Mouse (Mus musculus): ENCODE measurements around the gene Casc3.
A peak's percentile ranks its signal among the peaks of the same experiment; 100 is the strongest.

Gene Casc3

DNA sequence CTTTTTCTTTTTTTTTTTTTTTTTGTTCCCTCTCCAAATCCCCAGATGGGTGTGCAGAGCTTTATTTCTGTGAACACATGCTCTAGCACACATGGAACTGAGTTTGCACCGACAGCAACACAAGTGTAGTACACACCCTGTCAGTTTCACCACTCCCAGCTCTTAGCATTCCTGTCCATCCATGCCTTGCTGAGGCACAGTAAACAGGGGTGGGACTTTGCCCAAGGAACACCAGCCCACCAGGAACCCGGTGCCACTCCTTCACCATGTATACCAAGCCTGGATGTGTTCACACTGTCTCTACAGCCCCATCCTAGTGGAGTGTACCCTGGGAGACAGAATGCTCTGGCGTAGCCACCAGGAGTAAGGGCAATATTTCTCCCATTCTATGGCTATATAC, 31.0 kb downstream of the Casc3 start:
- DNase-seq (ENCODE audit: low read depth) = no peak

DNA sequence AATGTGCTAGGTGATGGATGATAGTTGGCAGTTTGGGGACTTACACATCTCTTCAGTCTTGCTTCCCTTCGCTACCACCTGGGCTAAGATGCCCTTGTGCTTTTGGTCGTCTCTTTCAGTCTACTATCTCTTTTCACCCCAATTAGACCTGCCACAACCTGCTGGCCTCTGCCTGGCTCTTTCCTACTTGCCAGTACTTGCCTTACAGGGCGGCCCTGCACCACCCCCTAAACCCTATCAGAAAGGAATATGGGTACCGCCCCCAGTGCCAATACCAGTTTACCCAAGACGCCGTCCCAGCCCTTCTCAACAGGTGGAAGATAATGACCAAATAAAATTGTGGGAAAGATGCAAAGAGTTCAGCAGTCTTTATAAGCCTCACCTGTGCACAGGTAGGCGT, 31.4 kb downstream of the Casc3 start:
- DNase-seq (ENCODE audit: low read depth) = no peak

DNA sequence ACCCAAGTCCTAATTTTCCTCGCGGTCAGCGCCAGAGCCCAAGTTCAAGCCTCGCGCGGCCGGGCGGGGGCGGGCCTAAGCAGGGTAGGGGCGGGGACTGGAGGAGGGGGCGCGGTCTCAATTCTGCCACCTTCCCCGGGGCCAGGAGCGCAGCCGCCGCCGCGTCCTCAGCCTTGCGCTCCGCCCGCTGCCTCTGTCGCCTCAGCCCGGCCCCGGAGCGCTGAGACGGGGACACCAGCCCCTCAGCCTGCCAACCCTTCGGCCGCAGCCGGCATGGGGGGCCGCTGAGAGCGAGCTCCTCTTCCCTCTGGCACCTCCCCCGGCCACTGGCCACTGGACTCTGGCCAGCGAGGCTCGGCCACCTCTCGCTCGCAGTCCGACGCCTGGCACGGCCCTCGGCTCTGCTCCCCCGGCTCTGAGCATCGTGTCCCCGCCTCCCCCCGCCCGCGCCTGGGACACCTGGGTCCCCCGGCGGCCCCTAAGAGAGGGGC, 32.0 kb downstream of the Casc3 start, which contains the start of gene Rapgefl1:
Rapgefl1 (plus strand) TSS at position 135 of the 491 bp plus-strand sequence.
- peak; percentile 72 for DNase-seq (ENCODE audit: low read depth)

DNA sequence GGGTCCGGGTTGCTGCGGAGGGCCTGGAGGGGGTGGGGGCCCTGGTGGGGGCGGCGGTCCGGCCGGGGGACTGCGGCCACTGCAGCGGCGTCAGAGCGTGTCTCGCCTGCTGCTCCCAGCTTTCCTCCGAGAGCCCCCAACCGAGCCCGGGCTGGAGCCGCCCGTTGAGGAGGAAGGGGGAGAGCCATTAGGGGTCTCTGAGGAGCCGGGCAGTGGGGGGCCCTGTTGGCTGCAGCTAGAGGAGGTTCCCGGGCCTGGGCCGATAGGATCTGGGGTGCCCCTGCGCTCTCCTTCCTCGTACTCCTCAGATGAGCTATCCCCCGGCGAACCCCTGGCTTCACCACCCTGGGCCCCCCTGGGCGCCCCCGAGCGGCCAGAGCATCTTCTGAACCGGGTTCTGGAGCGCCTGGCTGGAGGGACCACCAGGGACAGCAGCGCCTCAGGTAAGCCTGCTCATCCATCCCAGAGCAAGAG, 32.6 kb downstream of the Casc3 start:
- DNase-seq (ENCODE audit: low read depth) = no peak

DNA sequence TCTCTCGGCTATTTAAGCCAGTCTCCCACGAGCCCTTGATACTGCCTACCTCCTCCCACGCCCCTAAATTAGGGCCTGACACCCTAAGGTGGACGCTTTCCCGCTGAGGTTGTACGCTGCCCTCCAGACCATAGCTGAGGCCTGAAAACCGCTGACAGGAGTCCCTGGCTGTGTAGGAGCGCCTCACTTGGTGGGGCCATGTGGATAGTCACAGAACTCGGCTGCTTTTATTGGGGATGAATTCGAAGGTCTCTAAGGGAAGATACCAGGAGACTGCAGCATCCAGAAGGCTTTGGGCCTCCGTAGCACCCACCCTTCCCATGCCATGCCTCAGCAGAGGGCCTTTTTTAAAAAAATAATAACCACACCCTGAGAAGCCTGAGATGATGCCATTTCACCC, 33.2 kb downstream of the Casc3 start:
- no peak for DNase-seq (ENCODE audit: low read depth)

DNA sequence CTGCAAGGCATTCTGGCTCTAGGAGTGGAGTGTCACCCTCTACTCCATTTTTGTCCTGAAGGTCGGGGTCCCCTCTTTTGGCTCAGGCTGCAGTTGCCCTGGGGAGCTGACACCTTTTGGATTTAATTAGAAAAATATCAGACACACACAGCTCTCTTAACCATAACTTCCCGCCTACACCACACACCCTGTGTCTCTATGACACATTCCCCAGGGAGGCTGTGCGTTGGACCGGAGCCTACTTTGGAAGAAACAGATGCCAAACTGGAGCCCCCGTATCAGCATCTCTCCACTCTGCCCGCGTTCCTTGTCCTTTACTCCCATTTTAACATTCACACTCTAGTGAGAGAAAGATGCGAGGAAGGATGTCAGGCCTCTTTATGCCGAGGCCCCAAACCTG, 33.8 kb downstream of the Casc3 start:
- DNase-seq (ENCODE audit: low read depth) = no peak

DNA sequence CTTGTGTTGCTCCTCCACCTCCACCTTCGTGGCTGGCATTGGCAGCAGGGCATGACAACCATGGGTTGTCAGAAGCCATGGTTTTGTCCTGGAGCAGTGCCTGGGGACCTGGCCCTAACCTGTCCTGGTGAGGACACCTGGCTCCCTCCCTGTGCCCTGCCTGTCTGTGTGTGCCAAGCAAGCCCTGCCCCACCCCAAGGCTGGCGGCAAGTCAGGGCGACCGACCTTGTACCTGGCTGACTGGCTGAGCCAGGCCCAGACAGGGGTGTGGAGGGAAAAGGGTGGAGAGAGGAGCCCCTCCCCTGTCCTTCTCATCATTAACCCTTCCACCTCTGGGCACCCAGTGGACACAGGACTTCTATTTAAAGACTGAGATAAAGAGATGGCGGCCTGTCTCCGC, 34.7 kb downstream of the Casc3 start:
- no peak for DNase-seq (ENCODE audit: low read depth)

DNA sequence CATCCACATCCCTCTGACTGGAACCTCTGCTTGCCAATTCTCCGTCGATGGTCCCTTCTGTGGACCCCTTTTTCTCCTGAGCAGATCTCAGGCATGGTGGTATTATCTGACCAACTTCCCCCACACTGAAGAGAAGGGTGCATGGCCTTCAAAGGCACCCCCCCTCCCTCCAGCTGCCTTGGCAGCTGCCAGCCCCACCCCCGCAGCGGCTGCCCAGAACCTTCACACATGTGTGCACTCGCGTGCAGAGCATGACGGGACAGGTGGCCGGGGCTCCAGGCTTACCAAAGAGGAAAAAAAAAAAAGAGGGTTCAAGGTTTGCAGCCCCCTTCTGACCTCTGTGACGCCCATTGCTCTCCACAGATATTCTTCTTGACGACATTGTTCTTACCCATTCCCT, 35.2 kb downstream of the Casc3 start:
- no peak for DNase-seq (ENCODE audit: low read depth)

DNA sequence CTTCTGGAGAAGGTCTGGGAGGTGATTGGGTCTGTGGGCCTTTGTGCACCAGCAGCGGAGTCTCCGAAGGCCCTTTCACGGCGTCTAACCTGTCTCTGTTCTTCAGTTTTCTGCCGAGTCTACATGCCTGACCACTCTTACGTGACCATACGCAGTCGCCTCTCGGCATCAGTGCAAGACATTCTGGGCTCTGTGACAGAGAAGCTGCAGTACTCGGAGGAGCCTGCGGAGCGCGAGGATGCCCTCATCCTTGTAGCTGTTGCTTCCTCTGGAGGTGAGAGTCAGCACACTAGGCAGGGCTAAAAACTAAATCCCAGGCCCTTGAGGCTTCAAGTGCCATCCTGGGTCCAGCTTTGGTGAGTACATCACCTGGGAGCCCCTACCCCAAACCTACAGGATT, 41.3 kb downstream of the Casc3 start:
- DNase-seq (ENCODE audit: low read depth) = no peak

DNA sequence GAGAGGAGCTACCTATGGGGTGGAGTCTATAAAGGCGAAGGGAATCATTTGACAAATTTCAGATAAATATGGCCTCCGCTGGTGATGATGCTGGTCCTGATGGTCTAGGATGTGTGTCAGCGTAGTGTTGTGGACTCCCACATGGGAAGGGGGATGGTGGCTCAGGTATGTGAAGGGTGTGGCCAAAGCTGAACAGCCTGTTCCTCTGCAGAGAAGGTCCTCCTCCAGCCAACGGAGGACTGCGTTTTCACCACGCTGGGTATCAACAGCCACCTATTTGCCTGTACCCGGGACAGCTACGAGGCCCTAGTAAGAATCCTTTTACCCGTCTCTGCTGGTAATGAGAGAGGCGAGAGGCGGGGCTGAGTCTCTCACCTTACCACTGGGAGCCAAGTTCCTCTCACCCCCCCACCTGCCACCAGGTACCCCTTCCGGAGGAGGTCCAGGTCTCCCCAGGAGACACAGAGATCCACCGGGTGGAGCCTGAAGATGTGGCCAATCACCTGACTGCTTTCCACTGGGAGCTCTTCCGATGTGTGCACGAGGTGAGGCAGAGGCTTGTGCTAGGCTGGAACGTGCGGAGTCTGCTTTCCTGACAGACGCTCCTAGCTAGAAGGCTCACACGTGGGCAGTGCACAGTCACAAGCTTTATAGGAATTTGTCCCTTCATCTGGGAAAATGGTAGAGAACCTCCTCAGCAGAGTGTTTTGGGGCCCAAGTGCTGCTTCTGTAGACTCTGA, 42.3 kb downstream of the Casc3 start:
- DNase-seq (ENCODE audit: low read depth) = no peak

DNA sequence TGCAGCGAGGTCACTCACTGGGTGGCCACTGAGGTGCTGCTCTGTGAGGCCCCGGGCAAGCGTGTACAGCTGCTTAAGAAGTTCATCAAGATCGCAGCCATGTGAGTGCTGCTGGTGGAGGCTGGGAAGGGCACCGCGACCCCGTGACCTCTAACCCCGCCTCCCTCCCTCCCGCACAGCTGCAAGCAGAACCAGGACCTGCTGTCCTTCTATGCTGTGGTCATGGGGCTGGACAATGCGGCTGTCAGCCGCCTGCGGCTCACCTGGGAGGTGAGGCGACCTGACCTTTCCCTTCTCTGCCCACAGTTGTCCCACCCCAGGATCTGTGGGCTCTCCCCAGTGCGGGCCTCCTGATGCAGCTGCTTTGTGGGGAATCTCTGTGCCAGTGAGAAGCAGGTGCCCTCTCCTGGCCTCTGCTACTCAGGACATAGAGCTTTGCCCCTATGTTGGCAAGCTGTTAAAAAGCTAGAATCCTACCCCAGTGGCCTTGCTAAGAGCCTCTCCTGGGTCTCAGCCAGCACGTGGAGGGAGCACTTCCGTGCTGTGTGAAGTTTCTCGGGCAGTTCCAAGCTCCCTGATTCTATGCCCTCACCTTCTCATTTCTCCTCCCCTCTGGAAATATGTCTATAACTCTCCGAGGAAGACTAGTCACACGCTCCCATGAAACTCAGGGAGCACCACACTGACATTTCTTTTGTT, 44.6 kb downstream of the Casc3 start:
- no peak for DNase-seq (ENCODE audit: low read depth)

DNA sequence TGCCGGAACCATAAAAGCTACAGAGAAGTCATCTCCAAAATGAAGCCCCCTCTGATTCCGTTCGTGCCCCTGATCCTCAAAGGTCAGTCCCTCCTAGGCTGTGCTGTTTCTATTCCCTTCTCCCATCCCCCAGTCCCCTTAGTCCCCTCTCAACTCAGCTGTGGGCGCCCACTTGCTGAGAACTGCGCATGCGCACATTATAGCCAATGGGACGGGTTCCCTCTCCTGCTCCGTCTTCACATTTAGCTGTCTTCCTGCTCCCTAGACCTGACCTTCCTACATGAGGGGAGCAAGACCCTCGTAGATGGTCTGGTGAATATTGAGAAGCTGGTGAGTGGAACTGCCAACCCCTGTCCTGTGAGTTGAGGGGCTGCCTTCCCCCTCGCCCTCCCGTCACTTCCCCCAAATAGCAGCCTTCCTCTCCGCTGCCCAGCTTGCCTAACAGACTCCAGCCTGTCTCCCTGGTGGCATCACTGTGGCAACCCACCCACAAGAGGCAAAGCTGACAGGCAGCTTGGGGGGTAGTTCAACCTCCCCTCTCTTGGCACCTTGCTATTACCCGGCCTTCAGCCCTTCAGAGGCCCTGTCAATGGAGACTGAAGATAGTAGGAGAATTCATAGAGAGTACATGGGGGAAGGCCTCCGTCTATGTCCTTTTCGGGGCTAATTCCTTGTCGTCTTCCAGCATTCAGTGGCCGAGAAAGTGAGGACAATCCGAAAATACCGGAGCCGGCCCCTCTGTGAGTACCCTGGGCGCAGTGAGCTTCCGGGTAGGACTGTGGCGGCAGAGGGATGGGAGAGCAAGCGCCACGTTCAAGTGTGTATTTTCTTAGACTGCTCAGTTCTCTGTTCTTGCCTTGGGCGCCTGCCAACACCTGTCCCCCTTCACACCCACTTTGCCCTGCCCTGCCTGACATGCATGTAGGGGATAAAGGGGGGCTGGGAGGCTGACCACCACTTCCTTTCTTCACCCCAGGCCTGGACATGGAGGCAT, 45.7 kb downstream of the Casc3 start:
- no peak for DNase-seq (ENCODE audit: low read depth)

DNA sequence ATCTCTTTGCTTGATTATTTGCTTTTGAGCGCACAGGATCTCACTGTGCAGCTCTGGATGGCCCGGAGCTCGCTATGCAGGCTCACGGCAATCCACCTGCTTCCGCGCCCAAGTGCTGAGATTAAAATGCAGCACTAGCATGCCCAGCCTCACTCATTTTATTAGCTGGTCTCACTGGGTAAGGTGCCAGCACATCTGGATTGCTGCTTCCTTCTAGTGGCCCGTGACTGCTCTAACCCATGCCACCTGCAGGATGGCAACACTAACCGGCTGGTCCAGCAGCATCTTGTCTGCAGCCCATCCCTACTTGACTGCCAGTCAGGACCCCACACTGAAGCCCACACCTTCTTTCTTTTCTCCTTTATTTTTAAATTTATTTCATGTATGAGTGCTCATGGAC, 49.4 kb downstream of the Casc3 start:
- no peak for DNase-seq (ENCODE audit: low read depth)

DNA sequence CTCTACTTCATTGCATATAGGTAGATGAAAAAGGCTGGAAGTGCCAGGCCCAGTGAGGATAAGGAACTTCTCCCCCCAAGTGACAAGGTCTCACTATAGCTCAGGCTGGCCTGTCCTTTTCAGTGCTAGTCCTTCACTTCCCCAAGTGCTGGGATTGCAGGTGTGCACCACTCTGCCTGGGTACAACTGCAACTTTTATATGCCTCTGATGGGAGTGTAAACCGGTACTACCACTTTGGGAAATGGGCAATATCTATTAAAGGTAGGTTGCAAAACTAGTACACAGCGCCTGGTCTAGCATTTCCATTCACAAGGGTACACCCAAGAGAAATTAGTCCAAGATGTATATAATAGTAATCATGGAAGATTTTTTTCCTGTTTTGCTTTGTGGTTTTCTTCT, 50.0 kb downstream of the Casc3 start:
- DNase-seq (ENCODE audit: low read depth) = no peak

DNA sequence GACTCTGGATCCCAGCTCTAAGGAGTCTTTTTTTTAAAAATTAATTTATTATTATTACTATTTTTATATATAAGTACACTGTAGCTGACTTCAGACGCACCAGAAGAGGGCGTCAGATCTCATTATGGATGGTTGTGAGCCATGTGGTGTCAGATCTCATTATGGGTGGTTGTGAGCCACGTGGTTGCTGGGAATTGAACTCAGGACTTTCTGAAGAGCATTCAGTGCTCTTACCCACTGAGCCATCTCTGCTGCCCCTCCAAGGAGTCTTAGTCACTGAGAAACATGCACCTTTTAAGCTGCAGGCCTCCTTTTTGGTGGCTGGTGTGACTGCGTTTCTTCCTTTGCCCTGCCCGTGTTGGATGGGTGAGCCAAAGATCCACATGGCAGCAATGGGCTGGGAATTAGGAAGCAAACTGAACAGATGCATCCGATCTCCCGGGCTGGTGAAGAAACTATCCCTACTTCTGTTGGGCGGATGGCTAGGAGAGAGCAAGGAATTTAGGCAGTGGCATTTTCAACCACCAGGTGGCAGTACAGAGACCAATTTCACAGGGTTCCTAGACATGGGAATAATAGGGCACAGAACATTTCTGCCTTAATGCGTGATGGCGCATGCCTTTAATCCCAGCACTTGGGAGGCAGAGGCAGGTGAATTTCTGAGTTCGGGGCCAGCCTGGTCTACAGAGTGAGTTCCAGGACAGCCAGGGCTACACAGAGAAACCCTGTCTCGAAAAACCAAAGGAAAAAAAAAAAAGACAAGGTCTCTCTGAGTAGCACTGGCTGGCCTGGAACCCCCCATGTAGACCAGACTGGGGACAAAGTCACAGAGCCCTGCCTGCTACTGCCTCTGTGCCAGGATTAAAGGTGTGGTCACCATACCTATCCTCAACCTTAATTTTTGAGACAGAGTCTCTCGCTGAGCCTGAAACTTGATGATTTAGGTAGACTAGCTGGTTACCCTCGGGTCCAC, 54.3 kb downstream of the Casc3 start:
- DNase-seq (ENCODE audit: low read depth) = peak; percentile 91

DNA sequence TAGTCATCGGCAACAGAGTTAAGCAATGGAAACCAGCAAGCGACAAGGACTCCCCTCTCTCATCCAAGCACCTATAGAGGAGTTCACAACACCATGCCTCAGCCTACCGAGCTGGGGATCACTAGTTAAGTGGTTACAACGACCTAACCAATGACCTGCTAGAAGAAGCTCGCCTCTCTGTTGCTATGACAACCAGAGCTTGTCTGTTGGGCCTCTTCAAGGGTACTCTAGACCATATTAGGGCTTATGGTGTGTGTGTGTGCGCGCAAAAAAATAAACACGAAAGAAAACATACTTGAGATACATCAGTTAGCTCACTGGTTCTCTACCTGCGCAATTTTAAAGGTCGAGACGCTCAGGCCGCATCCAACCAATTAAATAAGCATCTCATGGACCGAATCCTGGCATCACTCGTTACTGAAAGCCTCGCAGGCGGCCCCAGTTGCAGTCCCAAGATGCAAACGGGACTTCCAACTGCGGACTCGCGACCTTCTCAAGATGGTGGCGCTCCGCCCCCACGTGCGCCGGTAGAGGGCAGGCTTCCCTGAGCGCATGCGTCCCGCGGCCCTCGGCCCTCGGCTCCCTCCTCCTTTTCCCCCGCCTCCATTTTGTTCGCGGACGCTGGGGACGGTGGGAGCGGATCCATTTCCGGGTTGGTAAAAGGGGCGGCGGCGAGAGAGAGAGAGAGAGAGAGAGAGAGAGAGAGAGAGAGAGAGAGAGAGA, 58.5 kb downstream of the Casc3 start, which contains the start of gene Wipf2:
Wipf2 (plus strand) TSS at position 611 of the 723 bp plus-strand sequence.
- peak; percentile 94 for DNase-seq (ENCODE audit: low read depth)

DNA sequence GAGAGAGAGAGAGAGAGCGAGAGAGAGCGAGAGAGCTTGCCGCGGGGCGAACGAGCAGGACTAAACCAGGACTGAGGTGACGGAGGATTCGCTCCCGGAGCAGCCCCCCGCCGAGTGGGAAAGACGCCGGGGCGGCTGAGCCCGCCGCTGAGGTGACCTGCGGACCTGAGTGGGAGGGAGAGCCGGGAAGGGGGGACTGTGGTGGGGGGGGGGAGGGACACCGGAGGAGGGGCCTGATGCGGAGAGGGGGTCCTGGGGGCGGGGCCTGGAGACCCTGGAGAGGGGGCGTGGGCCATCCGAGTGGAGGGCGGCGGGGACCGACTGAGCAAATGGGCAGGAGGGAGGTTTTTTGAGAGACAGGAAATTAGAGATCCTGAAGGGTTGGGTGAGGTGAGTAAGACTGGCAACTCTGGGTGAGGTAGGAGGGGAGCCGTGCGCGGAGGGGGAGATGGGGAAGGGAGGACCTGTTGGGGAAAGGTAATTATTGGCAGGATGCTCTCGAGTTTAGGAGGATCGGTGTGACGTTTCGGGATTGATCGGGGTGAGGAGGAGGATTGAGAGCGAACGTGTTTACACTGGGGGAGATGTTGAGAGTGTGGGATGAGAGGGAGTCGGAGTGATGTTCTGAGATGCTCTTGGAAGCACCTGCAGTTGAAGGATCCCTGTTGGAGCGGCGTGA, 59.2 kb downstream of the Casc3 start:
- no peak for DNase-seq (ENCODE audit: low read depth)

DNA sequence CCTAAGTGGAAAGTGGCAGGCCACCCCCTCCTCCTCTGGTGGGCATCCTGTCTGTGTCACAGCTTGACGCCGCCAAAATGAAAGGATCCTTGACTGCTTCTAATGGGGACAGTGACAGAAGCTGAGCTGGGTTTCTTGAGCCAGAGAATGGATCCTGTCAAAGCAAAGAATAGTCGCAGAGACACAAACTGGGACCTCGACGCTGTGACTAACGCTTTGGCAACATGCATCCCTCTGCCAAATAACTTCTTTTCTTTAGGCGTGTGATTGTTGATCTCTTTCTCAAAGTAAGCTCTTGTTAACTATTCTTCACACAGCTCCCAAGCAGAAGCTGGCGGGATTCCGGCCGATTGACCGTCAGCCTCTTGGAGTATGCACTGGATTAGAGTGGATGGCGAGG, 62.6 kb downstream of the Casc3 start:
- no peak for DNase-seq (ENCODE audit: low read depth)

DNA sequence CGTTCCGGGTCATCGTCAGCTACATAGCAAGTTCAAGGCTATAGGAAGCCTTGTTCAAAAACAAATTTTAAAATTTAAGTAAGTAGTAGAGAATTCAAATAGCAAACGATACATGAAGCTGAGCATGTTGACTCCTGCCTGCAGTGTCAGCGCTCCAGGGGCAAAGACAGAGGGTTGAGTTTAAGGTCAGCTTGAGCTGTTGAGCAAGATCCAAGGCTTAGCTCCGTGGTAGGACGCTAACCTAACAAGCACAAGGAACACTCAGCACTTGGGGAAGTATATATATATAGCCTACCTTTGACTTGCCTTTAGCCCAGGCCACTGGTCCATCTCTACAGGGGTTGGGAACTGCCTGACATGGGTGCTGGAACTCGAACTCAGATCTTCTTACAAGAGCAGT, 65.2 kb downstream of the Casc3 start:
- no peak for DNase-seq (ENCODE audit: low read depth)

DNA sequence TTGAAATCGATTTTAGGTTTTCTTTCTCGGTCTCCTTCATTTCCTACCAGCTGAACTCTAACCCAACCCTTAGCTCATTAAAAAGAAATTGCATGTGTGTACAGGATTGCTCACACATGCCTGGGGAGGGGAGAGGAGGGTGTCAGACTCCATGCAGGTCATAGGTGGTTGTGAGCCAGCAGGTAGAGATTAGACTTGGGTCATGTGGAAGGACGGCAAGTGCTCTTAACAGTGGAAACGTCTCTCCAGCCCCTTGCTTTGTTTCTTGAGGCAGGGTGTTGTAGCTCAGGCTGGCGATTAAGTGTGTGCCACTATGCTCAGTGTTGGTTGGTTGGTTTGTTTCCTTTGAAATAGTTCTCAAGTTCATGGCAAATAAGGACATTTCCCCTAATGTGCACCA, 66.1 kb downstream of the Casc3 start:
- DNase-seq (ENCODE audit: low read depth) = no peak

Measured in c-Kit-positive CD71-negative TER-119-negative erythroid progenitor cells, embryonic 14.5 days (primary cell).